Mouse (Mus musculus): ENCODE measurements around the gene Fat2.

DNA sequence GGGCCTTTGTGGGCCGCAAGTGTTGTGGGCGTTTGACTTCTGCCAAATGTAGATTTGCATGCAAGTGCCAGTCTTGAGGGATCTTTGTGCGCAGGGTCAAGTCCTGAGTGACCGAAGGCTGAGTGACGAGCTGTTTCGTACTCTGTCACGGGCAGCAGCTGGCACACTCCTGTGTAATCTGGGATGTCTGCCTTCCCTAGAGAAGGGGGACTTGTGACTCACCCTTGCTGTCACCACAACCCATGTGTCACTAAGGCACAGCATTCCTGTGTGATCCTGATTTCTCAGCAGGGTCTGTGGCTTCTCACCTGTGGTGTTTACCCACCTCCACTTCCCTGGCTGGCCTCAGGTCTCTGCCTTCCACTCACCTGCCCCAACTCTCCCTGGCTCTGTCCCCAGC lies 118.5 kb downstream of the Fat2 start:
- TF ChIP-seq POLR2A (IDR thresholded peaks at IDR 0.05; ENCODE audit: borderline replicate concordance, control insufficient read depth, low read depth, low read length) (no peak), CTCF (IDR thresholded peaks at IDR 0.05; ENCODE audit: control insufficient read depth, insufficient read depth, low read length) (no peak)
